Mouse (Mus musculus) kidney, postnatal 4 days (tissue): Measurements from ENCODE around the gene Acer3.
A peak's percentile ranks its signal among the peaks of the same experiment; 100 is the strongest.
"Not testable (repeated sequence)": the region's sequence is repeated elsewhere in the genome, so short reads cannot be mapped to it uniquely, and the experiment has no call there.

ENCODE experiments used
- DNase-seq, 2 experiments: peaks; one replicate each; pipeline ENCODE4 v3.0.0; 2021; ENCODE audit warnings: mixed read lengths in 2 of 2

The Acer3 gene

DNA sequence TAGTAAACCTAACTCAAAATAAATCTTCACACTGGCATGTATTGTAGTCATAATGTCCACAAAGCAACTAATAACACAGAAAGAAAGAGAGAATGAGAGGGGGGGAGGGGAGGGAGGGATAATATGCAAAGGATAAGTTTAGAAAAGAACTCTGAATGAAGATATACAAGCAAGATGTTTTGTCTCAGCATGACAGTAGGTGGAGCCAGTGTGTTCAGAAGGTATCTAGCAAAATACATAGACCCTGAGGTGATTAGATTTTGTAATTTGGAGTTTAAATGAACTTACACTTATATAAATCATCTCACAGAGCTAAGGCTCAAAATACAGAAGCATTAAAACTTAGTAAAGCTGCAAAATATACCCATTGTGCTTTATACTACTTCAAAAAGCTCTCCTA, 44.7 kb downstream of the Acer3 start:
- DNase-seq = no peak

DNA sequence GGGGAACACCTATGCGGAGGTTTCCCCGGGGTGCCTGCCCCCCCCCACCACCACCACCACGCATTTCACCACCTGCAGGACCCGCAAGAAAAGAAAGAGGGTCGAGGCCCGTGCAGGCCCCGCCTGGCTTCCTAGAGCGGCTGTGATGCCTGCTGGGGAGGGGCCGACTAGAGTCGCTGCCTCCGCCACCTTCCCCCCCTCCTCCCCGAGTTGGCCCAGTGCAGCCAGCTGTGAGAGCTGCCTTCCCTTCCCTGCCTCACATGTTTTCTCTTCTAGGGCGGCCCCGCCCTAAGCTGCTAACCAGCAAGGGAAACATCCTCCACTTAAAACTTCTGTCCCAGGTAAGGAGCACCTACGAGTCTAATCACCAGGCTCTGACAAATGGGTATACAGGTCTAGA, 52.8 kb downstream of the Acer3 start:
- not testable (repeated sequence) for DNase-seq

DNA sequence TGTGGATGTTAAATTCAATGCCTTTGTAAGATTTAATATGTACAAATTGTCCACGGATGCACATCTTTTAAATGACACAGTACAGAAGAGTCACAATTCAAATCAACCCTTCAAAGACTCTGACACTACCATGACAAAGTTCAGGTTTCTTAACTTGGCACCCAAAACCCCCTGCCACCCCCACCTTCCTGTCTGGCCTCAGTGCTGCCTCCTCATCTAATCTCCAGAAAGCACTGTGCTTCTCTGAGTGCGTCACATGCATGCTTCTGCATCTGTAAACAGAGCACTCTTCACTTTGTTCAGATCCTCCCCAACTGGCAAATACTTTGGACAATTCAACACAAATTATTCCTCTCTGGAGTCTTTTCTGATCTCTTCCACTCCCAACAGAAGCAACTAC, 68.5 kb downstream of the Acer3 start:
- no peak for DNase-seq

DNA sequence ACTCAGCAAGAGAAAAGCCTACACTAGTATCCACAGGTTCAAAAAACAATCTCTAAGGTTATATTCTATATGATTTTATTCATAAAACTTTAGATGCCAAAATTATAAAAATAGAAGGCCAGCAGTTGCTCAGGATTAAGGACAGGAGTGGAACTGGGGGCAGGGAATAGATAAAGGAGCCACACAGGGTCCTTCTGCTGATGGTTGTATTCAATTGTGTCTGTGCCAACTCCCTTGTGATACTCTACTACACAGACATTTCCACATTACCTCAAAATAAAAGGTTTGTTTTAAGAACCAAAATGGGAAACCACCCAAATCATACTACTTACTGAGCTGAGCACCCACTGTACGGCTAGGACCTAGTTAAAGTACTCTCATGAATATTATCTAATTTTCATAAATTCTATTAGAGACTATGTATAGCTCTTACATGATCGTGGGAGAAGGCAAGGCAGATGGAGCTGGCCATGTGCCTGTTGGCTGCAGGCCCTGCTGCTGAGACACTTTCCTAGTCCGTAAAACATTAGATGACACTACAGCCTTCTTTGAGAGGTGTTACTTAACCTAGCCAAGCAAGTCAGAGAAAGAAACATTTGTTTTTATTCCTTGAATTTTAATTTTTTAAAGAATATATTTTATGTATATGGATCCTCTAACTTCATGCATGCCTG, 84.2 kb downstream of the Acer3 start:
- DNase-seq = peak in 1 of 2 experiments; percentile 3

DNA sequence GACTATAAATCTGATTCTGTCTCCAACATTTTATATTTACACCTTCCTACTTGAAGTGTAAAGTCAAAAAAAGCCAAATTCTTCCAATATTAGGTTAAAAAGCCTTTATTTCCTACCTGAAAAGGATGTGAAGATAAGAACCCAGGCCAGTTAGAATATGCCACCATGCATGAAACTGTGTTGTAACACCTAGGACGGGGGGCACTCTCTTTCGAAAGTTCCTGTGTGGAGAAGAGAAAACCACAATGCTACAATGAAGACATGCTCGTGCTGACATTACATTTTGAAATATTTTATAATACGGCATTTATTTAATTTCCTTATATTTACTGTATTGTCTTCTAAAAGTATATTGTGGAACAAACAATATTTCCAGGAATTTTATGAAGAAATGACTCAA, 97.2 kb downstream of the Acer3 start:
- DNase-seq = no peak

DNA sequence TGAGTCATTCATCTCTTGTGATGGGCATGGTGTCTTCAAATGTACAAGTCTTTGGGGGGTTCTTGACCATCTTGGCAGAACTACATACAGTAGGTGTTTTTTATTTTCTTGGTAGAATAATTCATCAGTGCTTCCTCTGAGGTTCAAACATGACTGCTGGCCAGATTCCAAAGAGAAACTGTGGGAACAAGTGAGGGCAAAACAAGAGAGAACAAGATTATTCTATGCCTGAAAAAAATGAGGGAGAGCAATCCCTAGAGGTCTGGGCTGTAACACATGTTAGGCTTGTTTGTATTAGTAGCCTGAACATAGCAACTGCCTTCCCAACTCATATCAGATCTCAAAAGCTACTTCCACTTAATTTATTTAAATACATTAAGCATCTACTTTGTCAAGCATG, 104.3 kb downstream of the Acer3 start:
- no peak for DNase-seq

DNA sequence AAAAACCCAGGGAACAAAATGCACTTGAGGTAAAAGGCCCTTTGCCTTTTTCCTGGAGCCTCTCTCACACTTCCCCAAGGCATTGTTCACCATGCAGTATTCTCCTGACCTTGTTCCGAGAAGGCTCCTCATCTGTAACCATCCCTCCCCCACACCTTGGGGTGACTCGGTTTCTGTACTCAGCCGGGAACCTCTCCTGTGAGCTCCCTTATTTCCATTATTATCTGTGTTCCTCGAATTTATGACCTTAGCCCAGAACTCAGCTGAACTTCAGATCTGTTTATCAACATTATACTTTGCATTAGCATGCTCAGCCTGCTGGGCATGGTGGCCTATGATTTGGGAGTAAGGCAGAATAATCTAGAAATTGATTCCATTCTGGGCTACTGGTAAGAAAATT, 118.1 kb downstream of the Acer3 start:
- DNase-seq = no peak

DNA sequence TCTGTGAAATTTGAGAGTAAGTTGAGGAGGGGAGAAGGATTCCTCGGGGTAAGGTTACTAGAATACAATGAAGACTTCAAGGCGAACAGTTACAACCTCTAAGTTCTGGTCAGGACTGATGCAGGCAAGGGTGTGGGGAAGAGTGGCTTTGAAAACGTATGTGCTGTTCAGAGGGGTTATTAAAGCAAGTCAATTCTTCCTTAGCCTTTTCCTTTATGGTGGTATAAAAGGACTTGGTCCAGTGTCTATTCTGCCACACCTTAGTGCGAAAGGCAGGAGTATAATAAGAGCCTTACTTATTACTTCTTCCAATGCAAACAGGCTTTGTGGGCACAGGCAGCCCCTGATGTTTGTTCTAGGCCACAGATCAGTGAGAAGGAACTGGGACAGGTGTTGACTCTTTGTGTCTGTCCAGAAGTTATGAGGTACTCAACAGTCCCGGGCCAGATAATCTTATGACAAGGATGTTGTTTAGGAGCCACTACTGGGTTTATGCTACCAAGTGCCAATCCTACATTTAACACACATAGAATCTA, 119.4 kb downstream of the Acer3 start:
- DNase-seq = no peak

DNA sequence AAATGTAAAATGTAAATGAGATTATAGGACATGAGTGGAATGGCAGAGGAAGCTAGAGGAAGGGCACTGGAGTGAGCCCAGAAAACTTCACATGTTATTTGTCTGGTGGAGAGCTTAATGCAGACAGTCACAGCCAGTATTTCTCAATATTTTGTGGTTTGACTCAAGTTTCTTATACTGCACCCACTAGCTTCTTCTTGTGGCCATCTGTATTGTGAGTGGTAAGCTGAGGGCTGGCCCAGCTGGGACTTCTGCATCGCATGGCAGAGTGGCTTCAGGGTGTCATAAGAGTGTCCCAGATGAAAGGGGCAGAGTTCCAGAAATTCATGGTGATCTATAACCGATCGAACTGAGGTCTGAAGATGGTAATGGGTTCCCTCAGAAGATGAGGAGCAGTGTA, 120.6 kb downstream of the Acer3 start:
- no peak for DNase-seq

DNA sequence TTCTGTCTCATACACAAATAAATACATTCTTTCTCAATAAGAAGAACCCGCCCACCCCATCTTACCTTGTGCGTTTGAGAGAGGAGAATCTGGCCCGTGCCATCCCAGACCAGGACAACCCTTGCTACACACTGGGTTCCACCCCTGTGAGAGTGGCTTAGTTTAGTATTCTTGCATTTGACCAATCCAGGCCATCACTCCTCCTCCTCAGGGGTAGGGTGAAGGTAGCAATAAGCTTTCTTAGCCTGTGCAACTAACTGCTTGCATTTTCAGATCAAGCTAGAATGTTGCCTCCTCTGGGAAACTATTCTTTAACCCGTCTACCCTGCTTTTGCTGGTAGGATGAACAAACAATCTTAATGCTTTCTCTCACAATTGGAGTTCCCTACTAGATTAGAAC, 121.6 kb downstream of the Acer3 start, which contains the start of gene B3gnt6:
Gene B3gnt6 (minus strand): TSS at position 101 of the 400 bp plus-strand sequence.
- DNase-seq = no peak

DNA sequence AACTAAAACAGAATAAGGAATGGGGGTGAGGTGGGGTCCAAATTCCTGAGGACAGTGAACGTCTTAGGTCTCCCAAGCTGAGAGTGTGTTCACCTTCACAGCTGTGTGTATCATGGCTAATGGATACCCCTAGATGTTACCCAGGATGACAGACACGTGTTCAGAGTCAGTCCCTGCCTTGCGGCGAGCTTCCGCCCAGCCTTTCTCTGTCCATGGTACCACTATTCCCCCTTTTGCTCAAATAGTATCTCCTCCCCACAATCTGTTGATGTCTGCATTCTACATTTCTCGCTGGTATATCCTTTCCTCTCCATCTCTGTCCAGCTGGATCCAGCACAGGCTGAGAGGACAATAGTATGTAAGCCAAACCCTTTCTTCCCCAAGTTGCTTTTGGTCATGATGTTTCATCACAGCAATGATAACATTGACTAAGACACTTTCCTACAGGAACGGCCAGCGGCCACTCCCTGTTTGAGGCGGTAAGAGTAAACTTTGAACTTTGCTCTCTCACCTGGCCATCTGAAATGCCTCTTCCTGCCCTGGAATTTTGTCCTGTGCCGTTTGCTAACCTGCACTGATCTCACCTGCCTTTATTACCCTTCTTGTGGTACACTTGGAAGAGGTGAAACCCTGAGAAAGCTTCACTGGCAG, 125.7 kb downstream of the Acer3 start:
- DNase-seq = peak; percentile 32 to 42

DNA sequence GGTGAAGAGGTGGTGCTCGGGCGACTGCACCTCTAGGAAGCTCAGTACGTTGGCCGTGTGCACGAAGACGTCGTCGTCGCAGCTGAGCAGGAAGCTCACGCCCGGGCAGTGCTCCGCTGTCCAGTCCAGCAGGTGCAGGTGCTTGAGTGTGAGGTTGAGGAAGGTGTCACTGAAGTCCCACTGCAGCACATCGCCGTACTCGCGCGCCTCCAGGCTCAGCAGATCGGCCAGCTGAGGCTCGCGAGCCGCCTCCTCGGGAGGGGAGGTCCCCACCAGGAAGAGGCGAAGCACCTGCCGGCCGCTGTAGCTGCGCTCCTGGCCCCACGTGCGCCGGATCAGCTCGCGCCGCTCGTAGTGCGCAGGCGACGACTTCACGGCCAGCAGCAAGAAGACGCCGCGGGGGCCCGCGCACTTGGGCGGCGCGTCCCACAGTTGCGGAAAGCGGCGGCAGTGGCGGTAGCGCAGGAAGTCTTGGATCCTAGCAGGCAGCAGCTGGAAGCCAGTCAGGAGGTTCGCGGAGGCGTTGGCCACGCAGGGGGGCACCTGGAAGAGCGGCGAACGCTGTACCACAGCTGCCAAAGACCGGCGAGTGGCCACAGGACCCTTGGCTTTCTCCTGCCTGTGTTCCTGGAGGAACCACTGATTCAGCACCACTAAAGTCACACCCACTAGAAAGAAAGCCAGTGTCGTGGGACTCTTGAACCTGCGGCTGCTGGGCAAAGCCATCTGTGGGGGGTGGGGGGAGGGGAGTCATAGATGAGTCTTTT, 126.8 kb downstream of the Acer3 start:
- DNase-seq = peak; percentile 37 to 54

DNA sequence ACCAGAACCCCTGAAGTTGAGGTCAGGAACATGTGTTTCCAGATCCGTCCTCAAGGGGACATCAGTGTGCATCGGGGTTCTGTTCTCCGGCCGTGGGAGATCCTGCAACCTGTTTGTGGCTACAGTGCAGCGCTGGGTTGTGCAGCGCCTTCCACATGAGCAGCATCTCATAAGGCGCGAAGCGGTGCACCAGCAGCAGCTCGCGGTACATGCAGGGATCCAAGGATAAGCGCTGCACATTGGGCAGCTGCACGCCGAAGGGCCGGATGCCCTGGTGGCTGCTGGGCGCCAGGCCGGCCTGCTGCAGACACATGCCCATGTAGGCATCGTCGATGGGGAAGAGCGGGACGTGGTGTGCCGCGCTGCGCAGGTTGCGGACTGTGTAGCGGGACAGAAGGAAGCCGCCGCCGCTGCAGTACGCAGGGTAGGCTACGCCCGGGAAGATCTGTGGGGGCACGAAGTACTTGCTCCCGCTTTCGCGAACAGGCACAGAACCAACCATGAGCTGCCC, 127.4 kb downstream of the Acer3 start:
- peak; percentile 32 to 47 for DNase-seq

DNA sequence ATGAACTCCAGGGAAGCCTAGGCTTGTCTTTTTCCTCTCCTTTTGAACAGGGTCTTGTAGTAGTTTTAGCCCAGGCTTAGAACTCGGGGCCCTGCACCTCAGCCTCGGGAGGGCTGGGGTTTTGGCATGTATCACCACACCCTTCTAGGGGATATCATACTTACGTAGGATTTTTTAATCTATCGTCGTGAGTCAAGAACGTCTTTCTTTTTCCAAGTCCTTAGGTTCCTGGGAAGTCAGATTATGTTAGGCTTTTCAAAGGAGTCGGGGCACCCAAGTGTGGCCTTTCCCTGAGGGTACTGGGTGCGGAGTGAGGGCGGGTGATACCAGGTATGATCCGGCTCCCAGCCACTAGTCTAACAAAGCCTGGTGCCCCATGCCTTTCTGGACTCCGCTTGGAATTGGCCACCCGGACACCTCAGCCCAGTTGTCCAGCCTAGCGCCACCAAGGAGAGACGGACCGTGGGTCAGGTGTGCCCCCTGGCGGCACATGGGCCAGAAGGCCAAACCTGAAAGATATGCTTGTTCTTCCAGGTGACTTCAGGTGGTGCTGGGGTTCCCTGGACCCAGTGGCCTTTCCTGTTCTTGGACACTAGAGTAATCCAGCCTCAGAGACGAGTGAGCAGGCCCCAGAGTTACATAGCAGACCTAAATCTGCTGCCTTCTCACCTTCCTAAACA, 129.3 kb downstream of the Acer3 start:
- peak; percentile 72 to 77 for DNase-seq

DNA sequence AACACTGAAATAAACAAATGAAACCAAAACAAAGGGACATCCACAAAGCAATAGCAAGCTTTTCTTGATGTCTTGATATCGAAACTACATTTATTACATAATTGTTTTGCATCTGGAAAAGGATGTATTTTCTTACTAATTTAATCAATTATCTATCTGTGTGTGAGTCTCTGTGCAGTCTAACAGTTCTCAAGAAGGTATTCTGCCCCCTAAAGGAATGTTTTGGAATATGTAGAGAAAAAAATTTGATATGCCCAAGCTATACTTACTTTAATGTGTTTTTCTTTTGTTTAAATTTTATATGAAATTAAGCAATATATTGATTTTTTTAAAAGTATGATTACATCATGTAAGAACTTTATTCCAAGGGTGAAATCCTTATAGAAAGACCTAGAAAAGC, 130.4 kb downstream of the Acer3 start:
- DNase-seq = no peak

DNA sequence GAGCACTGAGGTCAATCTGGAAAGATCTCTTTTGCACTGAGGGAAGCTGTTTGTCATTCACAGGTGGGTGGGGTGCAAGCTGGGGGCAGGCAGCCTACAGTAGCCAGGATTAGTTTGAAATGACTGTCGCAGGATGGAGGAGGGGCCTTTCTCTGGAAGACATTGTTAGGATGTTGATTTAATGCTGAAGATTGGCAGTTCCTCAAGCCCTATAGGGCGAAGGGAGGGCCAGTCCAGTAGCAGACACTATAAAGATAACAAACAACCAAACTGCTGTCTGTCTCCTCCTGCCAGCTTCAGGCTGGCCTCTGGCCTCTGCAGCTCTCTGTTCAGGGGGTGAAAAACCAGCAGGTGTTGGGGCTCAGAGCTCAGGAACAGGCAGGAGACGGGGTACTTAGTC, 131.3 kb downstream of the Acer3 start:
- DNase-seq = no peak

DNA sequence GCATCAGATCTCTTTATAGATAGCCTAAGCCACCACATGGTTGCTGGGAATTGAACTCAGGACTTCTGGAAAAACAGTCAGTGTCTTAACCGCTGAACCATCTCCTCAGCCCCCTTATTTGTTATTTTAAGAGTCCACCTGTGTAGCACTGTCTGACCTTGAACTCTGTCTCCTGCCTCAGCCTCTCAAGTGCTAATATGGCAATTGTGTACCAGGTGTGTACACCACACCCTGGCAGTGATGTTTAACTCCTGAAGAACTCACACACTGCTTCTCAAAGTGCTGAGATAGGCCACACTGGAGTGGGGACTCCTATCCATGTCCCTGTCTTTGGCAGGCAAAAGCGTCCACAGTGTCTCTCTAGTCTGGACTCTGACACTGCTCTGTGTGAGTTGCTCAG, 132.3 kb downstream of the Acer3 start:
- no peak for DNase-seq

DNA sequence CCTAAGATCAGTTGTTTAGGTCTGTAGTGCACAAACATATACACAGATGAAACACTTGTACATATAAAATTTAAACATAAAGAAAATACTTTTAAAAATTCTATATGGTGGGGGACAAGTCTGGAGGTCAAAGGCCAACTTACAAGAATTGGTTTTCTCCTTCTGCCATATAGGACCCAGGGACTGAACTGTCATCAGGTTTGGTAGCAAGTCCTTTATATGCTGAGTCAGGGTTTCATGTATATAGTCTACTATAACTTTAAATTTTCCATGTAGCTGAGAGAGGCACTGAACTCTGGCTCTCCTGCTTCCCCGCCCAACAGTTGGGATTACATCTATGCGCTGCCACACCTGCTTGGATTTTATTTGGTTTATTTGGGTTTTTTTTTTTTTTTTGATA, 132.8 kb downstream of the Acer3 start:
- DNase-seq = no peak

DNA sequence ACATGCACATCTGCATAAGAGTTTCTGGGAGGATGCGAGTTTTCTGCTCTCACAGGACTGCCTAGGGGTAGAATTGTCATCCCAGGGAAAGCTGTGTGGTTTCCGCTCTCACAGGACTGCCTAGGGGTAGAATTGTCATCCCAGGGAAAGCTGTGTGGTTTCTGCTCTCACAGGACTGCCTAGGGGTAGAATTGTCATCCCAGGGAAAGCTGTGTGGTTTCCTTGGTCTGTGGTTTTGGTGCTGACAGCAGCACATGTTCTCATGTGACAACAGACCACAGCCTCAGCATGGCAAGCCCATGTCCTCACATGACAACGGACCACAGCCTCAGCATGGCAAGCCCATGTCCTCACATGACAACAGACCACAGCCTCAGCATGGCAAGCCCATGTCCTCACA, 133.7 kb downstream of the Acer3 start:
- not testable (repeated sequence) for DNase-seq

DNA sequence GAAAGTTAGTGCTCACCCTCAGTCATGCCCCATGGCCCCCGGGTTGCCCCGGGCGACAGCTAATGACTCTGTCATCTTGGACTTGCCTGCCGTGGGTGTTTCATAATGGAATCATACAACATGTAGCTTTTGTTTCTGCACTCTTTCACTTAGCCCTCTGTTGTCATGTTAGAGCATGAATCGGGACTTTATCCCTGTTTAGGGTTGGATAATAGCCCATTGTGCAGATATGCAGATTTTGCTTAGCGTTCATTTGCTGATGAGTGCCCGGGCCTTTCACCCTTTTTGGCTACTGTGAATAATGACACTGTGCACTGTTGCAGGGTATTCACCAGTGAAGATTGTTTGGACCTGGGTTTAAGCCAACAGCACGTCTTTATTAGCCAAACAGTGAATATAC, 134.4 kb downstream of the Acer3 start:
- DNase-seq = no peak

DNA sequence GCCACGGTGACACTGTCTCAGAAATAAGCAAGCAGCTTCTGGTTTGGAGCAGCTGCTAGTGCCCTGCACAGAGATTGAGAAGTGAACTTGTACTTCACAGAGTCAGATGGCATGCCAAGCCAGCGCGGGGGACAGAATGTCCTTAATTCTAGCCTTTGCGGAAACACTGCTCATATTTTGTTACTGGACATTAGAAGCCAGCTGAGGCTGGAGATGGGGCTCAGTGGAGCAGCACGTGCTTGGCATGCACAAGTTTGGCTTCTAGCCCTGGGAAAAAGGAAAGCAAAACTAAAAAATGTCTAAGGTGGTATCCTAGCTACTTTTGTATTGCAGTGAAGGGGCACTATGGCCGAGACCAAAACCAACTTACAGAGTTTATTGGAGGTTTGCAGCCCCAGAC, 135.7 kb downstream of the Acer3 start:
- DNase-seq = peak in 1 of 2 experiments; percentile 42

DNA sequence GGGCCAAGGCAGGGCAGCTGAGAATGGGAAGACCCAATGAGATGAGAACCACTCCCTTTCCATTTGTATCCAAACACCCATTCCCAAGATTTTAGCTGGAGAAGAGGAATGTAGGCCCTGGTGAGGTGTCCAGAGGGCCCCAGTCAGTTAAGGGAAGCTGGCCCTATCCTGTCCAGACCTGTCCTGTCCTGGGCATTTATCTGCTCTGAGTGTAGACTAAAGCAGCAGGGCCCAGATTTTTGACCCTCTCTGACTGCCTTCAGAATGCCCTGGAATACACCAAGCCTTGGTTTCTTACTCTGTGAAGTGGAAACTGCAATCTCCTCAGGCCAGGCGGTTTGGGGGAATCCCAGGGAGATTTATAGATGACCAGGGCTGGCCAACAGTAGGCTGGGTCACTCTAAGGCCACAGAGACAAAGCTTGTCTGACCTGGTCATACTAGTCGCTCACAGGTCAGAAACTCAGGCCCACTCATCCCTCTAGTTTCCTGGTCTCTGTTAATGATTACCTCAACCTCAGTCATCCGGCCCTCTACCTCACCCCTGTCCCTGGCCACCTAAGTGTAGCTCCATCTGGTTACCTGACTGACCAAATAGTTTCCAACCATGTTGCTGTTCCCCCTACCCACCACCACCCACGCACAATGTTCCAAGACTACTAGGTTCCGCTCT, 142.3 kb downstream of the Acer3 start:
- DNase-seq = peak in 1 of 2 experiments; percentile 47
